Mouse (Mus musculus) heart, postnatal 0 days (tissue): ENCODE measurements around the gene Pde4b.

ENCODE experiments used
- CTCF ChIP-seq: IDR thresholded peaks from 2 replicates; pipeline ENCODE4 v1.5.1; 2016; ENCODE audit warnings: antibody characterized with exemption, control low read depth, low read depth
- EP300 ChIP-seq: IDR thresholded peaks from 2 replicates; pipeline ENCODE4 v1.6.1; 2016; ENCODE audit warnings: antibody characterized with exemption, low read depth

DNA sequence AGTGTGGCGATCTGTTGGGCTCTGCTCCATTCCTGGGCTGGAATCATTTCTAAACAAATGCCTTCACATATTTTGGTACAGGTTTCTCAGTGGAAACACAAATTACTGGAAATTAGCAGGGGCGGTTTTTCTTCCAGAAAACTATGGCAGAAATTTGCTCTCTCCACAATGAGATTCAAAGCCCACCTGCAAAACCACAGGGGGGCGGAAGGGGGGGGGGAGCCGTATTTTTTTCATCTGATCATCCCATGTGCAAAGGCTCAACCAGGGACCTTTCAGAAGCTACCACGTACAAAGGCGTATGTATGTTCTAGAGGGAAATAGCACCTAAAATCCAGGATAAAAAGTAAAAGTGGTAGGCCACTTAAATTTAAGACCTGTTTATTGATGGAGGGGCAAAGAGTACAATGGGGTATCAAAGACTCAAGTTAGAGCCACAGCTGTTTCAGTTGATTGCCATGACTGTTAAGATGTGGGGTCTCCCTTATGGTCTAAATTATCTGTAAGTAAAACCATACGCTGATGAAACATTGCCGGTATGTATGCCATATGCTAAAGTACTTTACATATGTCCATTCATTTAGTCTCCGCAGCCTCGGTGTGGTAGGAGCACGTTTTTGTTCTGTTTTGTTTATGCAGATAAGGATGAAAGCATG, 404.3 kb downstream of the Pde4b start:
- TF ChIP-seq CTCF: no peak
- TF ChIP-seq EP300: no peak
